Mouse (Mus musculus) limb, embryonic 11.5 days (tissue): ENCODE measurements around the gene Bmp7. TPM values are rescaled to one million over a fixed set of nuclear protein-coding genes. Genes with fewer than 3 reads are reported as not detected.

Experiments used
- ATAC-seq: fragments of 200-750 bp; cut with Nextera tagmentation; 2 replicates; pipeline ENCODE4 v1.8.0; 2017; ENCODE audit warnings: low read depth; ENCODE audit not compliant: insufficient number of reproducible peaks, low FRiP score, low TSS enrichment
- DNase-seq: peaks from one replicate; pipeline ENCODE4 v3.0.0-alpha.2; 2015; ENCODE audit warnings: low spot score
- H3K27ac ChIP-seq: fragments of 300-500 bp; sonication (generic); replicated peaks from 2 replicates; pipeline ENCODE4 v1.5.1; 2014; ENCODE audit warnings: low read depth, mild to moderate bottlenecking, low read length
- H3K27me3 ChIP-seq: fragments of 300-500 bp; sonication (generic); 2 replicates; pipeline ENCODE4 v1.6.1; 2014; ENCODE audit warnings: mild to moderate bottlenecking, low read length, mixed read lengths; ENCODE audit not compliant: control insufficient read depth, insufficient read depth
- H3K36me3 ChIP-seq: fragments of 300-500 bp; sonication (generic); 2 replicates; pipeline ENCODE4 v1.6.1; 2014; ENCODE audit warnings: mild to moderate bottlenecking, low read length, moderate library complexity, mixed read lengths; ENCODE audit not compliant: control insufficient read depth, insufficient read depth
- H3K4me1 ChIP-seq: fragments of 300-500 bp; sonication (generic); 2 replicates; pipeline ENCODE4 v1.6.1; 2014; ENCODE audit warnings: low read length, mixed read lengths; ENCODE audit not compliant: control insufficient read depth, insufficient read depth
- H3K4me2 ChIP-seq: fragments of 300-500 bp; sonication (generic); 2 replicates; pipeline ENCODE4 v1.6.1; 2014; ENCODE audit warnings: low read depth, mild to moderate bottlenecking, moderate library complexity; ENCODE audit not compliant: severe bottlenecking
- H3K4me3 ChIP-seq: fragments of 300-500 bp; sonication (generic); 2 replicates; pipeline ENCODE4 v1.5.1; 2014; ENCODE audit warnings: low read depth, low read length
- H3K9ac ChIP-seq: fragments of 300-500 bp; sonication (generic); 2 replicates; pipeline ENCODE4 v1.6.1; 2014; ENCODE audit warnings: mild to moderate bottlenecking, low read length
- H3K9me3 ChIP-seq: fragments of 300-500 bp; sonication (generic); 2 replicates; pipeline ENCODE4 v1.6.1; 2016; ENCODE audit warnings: low read length; ENCODE audit not compliant: control insufficient read depth
- WGBS: fragments of 180-500 bp; shearing (Covaris S2); extraction: QIAGEN DNeasy Blood & Tissue Kit; methylation state at CpG from one replicate; pipeline ENCODE4 v1.1.7; 2014; 5-methylcytosine and 5-hydroxymethylcytosine counted together
- polyA plus RNA-seq: library from polyadenylated mRNA; unstranded; fragments of >200 nt; fragmentation: Nextera tagmentation; extraction: Ambion mirVana; gene quantifications from 2 replicates; pipeline ENCODE4 v1.2.1, GENCODE M21; 2014

Gene Bmp7
- polyA plus RNA-seq, 1 experiment from 2014 or later: 38.1 TPM

DNA sequence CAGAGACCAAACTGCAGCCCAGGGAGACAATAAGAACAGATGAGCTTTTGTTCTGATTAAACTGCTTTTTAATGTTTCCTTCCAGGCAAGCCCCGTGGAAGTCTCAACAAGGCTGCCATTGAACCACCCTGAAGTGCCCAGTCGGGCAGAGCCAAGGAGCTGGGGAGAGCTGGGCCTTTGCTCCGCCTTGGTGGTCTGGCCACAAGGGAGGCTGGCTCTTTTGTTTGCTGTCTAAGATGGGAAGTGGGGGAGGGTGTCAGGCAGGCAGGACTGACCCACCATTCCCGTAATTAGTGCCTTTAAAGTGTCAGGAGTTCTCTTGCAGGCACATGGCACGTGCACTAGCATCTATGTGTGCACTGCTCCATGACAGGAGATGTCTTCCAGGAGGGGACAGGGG is 18.5 kb upstream of the Bmp7 start:
- H3K27me3 ChIP-seq: no peaks in the 10 kb centered on the region
- H3K4me1 ChIP-seq: peaks cover 7% of the 10 kb centered on the region
- no peak overlapping the region for H3K4me3 ChIP-seq
- no peak overlapping the region for H3K4me2 ChIP-seq
- H3K9me3 ChIP-seq: peaks cover 12% of the 10 kb centered on the region; the same call in 1 of the 2 replicates
- peak; percentile 54 for DNase-seq
- WGBS: 8% methylated on average over 5 of the region's 5 CpGs
- H3K9ac ChIP-seq: no peak overlapping the region
- peak; percentile 22; the same call in 1 of the 2 replicates for ATAC-seq
- no peak overlapping the region; the same call in 1 of the 2 replicates for H3K27ac ChIP-seq
- H3K36me3 ChIP-seq: no peaks in the 10 kb centered on the region; the same call in 1 of the 2 replicates

DNA sequence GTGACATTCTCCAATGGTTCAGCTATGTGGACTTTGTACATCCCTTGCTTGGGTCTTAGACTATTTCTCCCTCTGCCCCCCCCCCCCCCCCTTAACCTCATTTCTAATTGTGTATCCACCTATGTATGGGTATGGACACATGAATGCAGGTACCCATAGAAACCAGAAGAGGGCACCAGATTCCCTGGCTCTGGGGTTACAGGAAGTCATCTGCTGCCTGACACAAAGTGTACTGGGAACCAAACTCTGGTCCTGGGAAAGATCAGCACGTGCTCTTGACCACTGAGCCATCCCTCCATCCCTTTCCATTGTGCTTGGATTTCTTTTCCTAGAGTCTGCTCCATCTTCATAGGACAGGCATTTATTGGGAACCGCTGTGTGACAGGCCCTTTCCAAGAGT is 11.9 kb upstream of the Bmp7 start:
- H3K4me2 ChIP-seq: no peak overlapping the region
- WGBS: 78% methylated on average over 2 of the region's 2 CpGs
- no peak overlapping the region for H3K9ac ChIP-seq
- H3K4me1 ChIP-seq: peaks cover 6% of the 10 kb centered on the region
- no peak overlapping the region for H3K27ac ChIP-seq
- no peak for ATAC-seq
- peaks cover 8% of the 10 kb centered on the region; the same call in 1 of the 2 replicates for H3K9me3 ChIP-seq
- DNase-seq: no peak
- no peaks in the 10 kb centered on the region for H3K36me3 ChIP-seq
- H3K4me3 ChIP-seq: no peak overlapping the region
- no peaks in the 10 kb centered on the region for H3K27me3 ChIP-seq

DNA sequence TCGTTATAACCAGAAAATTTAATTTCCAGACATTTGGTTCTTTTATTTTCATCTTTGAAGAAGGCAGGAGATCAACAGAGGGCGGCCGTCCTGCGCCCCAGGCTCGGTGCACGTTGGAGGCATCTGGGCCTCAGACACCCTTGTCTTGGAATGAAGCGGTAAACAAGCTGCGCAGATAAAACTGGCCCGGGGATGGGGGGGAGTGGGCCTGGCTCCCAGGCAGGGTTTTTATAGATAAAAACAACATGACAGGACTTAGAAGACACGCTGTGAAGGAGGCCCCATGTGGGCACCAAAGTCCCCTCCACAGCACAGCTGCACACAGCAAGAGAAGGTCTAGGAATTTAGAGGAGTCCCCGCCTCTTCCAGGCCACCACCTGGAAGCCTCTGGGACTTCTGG is 10.6 kb upstream of the Bmp7 start:
- H3K9me3 ChIP-seq: no peaks in the 10 kb centered on the region
- H3K9ac ChIP-seq: no peak overlapping the region
- 36% methylated on average over 11 of the region's 11 CpGs for whole genome bisulfite sequencing
- no peak overlapping the region for H3K4me3 ChIP-seq
- peak; percentile 41 for DNase-seq
- no peaks in the 10 kb centered on the region for H3K36me3 ChIP-seq
- no peak for ATAC-seq
- H3K27me3 ChIP-seq: no peaks in the 10 kb centered on the region
- no peak overlapping the region for H3K27ac ChIP-seq
- H3K4me2 ChIP-seq: no peak overlapping the region
- H3K4me1 ChIP-seq: peaks cover 6% of the 10 kb centered on the region

DNA sequence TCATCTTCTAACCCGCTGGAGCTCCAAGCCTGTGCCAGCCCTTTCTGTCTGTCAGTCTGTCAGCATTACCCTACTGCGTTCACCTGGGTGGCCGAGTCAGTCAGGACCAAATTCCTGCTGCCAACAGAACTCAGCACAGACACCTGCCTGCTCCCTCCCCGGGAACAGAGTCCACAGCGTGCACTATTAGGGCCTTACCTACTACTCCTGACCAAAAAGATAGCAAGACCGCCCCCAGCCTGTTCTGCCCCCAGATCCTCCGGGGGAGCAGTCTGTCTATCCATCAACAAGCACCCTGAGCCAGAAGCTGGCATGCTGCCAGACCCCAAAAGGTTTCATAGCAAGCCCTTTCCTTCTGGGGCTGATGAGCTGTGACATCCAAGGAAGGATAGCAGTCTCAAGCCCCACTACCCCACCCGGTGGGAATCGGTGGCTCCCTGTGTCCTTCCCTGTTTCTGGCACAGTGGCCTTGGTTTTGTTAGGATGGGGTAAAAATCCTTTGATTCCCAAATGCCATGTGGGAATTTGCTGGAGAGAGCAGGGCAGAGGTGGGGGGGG is 10.1 kb upstream of the Bmp7 start:
- H3K27ac ChIP-seq: 0 out of 2 replicates have a peak overlapping the region, but pooled peaks have one; percentile 30
- no peak overlapping the region for H3K9ac ChIP-seq
- WGBS: 65% methylated on average over 9 of the region's 9 CpGs
- no peak overlapping the region for H3K4me2 ChIP-seq
- H3K9me3 ChIP-seq: no peaks in the 10 kb centered on the region
- H3K27me3 ChIP-seq: no peaks in the 10 kb centered on the region
- peaks cover 6% of the 10 kb centered on the region for H3K4me1 ChIP-seq
- DNase-seq (no peak), ATAC-seq (no peak)
- no peaks in the 10 kb centered on the region for H3K36me3 ChIP-seq
- no peak overlapping the region for H3K4me3 ChIP-seq

DNA sequence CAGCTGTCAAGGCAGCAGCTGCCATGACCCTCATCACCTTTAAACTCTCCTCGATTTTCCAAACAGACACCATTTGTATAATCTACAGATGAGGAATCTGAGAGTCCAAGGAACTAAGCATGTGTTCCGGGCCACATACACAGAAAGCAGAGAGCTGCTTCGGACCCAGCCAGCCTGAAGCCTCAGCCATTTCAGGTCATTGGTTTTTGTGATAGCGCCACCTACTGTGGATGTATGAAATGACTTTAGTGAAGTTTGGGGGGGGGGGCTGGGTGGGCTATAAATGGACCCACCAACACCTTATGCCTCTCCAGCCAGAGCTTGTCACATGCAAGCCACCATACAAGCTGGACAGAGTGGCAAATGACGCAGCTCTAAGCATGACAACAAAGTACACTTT is 8.9 kb upstream of the Bmp7 start:
- no peak for ATAC-seq
- peaks cover 10% of the 10 kb centered on the region for H3K4me1 ChIP-seq
- no peaks in the 10 kb centered on the region for H3K9me3 ChIP-seq
- no peak overlapping the region for H3K4me2 ChIP-seq
- H3K27ac ChIP-seq: no peak overlapping the region
- H3K4me3 ChIP-seq: no peak overlapping the region
- no peaks in the 10 kb centered on the region for H3K27me3 ChIP-seq
- H3K9ac ChIP-seq: no peak overlapping the region
- 36% methylated on average over 5 of the region's 5 CpGs for WGBS
- no peaks in the 10 kb centered on the region for H3K36me3 ChIP-seq
- DNase-seq: peak; percentile 52

DNA sequence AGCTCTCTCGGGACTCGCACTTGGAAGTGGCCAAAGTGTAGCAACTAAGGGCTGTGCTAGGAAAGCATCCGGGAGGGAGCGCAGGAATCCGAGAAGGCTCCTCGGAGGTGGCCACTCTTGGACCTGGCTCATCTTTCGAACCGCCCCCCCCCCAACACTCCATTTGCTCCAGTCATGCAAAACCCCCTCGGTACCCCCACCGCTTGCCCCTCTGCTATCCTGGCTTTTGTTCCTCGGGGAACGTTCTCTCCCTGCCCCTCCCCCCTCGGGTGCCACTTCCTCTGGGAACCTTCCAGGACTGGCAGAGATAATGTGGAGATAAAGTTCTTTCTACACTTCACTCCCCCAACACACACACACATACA is 660 bp upstream of the Bmp7 start:
- H3K9me3 ChIP-seq: no peaks in the 10 kb centered on the region
- H3K27me3 ChIP-seq: 0 out of 2 replicates have a peak, but pooled peaks cover 4% of the 10 kb centered on the region
- peak overlapping the region; percentile 69 for H3K4me3 ChIP-seq
- no peaks in the 10 kb centered on the region for H3K36me3 ChIP-seq
- WGBS: 0% methylated on average over 13 of the region's 13 CpGs
- ATAC-seq: no peak; the same call in 1 of the 2 replicates
- H3K9ac ChIP-seq: no peak overlapping the region
- peak overlapping the region; percentile 100 for H3K4me2 ChIP-seq
- no peak overlapping the region for H3K27ac ChIP-seq
- H3K4me1 ChIP-seq: peaks cover 39% of the 10 kb centered on the region
- no peak for DNase-seq

DNA sequence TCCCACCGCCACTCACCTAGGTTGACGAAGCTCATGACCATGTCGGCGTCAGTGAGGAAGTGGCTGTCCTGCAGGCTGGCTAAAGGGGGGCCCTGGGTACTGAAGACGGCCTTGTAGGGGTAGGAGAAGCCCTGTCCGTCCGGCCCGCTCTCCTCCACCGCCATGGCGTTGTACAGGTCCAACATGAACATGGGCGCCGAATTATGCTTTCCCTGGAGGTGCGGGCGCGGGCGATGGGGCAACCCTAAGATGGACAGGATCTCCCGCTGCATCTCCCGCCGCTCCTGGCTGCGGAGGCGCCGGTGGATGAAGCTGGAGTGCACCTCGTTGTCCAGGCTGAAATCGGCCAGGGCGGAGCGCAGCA is 500 bp downstream of the Bmp7 start:
- ATAC-seq (no peak; the same call in 1 of the 2 replicates), DNase-seq (no peak)
- Histone ChIP-seq H3K27me3 (0 out of 2 replicates have a peak, but pooled peaks cover 4% of the 10 kb centered on the region), H3K36me3 (no peaks in the 10 kb centered on the region), H3K4me3 (peak overlapping the region; percentile 69), H3K4me2 (peak overlapping the region; percentile 100), H3K27ac (peak overlapping the region; percentile 91), H3K9me3 (no peaks in the 10 kb centered on the region), H3K4me1 (peaks cover 49% of the 10 kb centered on the region), H3K9ac (peak overlapping the region; percentile 73)
- WGBS: under 1% methylated on average over 26 of the region's 26 CpGs

DNA sequence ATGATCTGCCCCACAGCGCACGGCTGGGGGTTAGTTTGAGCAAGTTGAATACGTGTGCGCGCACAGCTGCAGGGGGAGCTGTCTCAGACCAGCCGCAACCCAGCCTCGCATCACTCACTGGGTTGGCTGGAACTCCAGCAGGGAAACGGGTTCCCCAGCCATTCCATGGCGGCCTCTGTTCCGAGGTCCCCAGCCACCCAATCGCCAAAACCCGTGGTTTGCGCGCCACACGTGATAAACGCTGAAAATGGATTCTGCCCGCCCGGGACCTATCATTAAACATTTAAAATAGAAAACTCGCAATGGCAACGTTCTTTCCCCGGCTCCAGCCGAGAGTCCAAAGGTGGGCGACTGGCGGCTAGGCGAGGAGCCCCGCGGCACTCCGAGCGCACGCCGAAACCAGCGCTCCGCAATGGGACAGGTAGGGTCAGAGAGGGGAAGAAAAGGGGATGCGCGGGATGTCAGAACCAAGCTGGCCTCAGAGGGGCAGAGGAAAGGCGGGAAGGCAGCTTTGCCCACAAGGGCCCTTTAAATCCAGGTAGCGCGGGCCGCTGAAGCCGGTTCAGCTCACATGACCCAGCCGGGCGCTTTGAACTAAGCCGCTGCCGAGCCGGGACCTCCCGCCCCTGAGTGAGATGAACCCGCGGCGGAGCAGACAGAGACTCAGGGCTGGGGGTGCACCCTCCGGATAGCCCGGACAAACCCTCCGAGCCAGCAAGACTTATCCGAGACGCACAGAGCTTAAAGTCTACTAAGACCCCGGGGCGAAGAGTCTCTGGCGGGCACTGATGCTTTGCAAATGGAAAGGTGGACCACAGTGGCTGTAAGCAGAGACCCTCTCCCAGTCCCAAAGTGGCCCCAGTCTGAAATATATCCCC is 1.1 kb downstream of the Bmp7 start:
- H3K9me3 ChIP-seq: no peaks in the 10 kb centered on the region
- H3K4me2 ChIP-seq: peak overlapping the region; percentile 100
- H3K27ac ChIP-seq: peak overlapping the region; percentile 91
- under 1% methylated on average over 57 of the region's 57 CpGs for WGBS
- H3K27me3 ChIP-seq: 0 out of 2 replicates have a peak, but pooled peaks cover 4% of the 10 kb centered on the region
- peaks cover 52% of the 10 kb centered on the region for H3K4me1 ChIP-seq
- H3K36me3 ChIP-seq: no peaks in the 10 kb centered on the region
- peak overlapping the region; percentile 73 for H3K9ac ChIP-seq
- H3K4me3 ChIP-seq: peak overlapping the region; percentile 69
- DNase-seq (peak; percentile 82), ATAC-seq (no peak)
